Mouse (Mus musculus) ES-Bruce4 (cell line): ENCODE results near the gene Parpbp. TPM values are rescaled to one million over a fixed set of nuclear protein-coding genes. Genes with fewer than 3 reads are reported as not detected.

Experiments used
- H3K27ac ChIP-seq: 2 replicates; pipeline ENCODE4 v1.5.1; 2012; ENCODE audit warnings: low read length, inconsistent platforms; ENCODE audit not compliant: insufficient read depth
- H3K27me3 ChIP-seq: 2 replicates; pipeline ENCODE4 v1.6.1; 2012; ENCODE audit warnings: mild to moderate bottlenecking, low read length, inconsistent platforms; ENCODE audit not compliant: control insufficient read depth, poor library complexity, insufficient read depth, severe bottlenecking
- H3K36me3 ChIP-seq: 2 replicates; pipeline ENCODE4 v1.6.1; 2012; ENCODE audit warnings: inconsistent platforms, mild to moderate bottlenecking, low read length, moderate library complexity; ENCODE audit not compliant: control insufficient read depth, poor library complexity, insufficient read depth, severe bottlenecking
- H3K4me1 ChIP-seq: one replicate; pipeline ENCODE4 v1.8.1; 2011; ENCODE audit warnings: low read length; ENCODE audit not compliant: control insufficient read depth, insufficient read depth
- H3K4me3 ChIP-seq: 2 replicates; pipeline ENCODE4 v1.5.1; 2011; ENCODE audit warnings: low read depth, mild to moderate bottlenecking, low read length
- H3K9ac ChIP-seq: 2 replicates; pipeline ENCODE4 v1.6.1; 2012; ENCODE audit warnings: low read depth, mild to moderate bottlenecking, inconsistent platforms; ENCODE audit not compliant: poor library complexity, severe bottlenecking
- H3K9me3 ChIP-seq: replicated peaks from 2 replicates; pipeline ENCODE4 v1.6.1; 2012; ENCODE audit warnings: mild to moderate bottlenecking, low read length, inconsistent platforms; ENCODE audit not compliant: control insufficient read depth, poor library complexity, insufficient read depth, severe bottlenecking
- CTCF ChIP-seq: IDR thresholded peaks from one replicate; pipeline ENCODE4 v1.8.1; 2011; ENCODE audit warnings: low read depth, low read length
- EP300 ChIP-seq: IDR thresholded peaks from 2 replicates; pipeline ENCODE4 v1.6.1; 2011; ENCODE audit warnings: low read depth, low read length; ENCODE audit not compliant: insufficient read depth
- POLR2A ChIP-seq: IDR thresholded peaks from one replicate; pipeline ENCODE4 v1.8.1; 2011; ENCODE audit warnings: low read length; ENCODE audit not compliant: insufficient read depth
- polyA plus RNA-seq: library from polyadenylated mRNA; stranded (reverse); fragments of >200 nt; gene quantifications from 2 replicates; pipeline ENCODE4 v1.2.4, GENCODE M21; 2011; ENCODE audit warnings: low read depth; ENCODE audit not compliant: missing spikeins, insufficient read depth, insufficient read length

Parpbp gene
- polyA plus RNA-seq, 1 experiment: 30.6 TPM

- no peak overlapping the region for H3K4me3 ChIP-seq
- H3K4me1 ChIP-seq: no peaks in the 10 kb centered on the region
- TF ChIP-seq CTCF (no peak), POLR2A (no peak), EP300 (no peak)
- H3K27ac ChIP-seq: no peak overlapping the region
- H3K9ac ChIP-seq: no peak overlapping the region
- H3K9me3 ChIP-seq: no peaks in the 10 kb centered on the region
- H3K27me3 ChIP-seq: no peaks in the 10 kb centered on the region
- no peaks in the 10 kb centered on the region for H3K36me3 ChIP-seq
These were observed 79.4 kb downstream of the Parpbp start for GRCm38 (mm10) chr10:88067377-88067776.

DNA sequence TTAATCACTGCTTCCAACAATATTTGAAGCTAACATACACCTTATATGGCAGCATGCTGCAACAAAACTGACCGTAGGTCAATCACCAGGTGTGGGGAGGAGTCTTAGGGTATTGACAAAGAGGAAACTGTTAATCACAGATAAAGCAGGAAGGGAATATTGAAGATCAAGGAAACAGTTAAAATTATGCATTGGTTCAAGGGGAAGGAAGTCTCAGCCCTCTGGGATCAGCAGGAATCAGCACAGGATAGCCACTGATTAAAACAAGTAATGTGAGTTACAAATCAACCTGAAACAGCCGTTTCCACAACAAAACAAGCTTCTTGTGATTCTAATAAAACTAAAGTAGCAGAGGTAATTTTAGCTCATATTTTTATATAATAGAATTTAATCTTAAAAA is 81.9 kb downstream of the Parpbp start:
- Histone ChIP-seq H3K27ac (no peak overlapping the region), H3K4me3 (no peak overlapping the region), H3K27me3 (no peaks in the 10 kb centered on the region), H3K9ac (no peak overlapping the region), H3K9me3 (no peaks in the 10 kb centered on the region), H3K36me3 (no peaks in the 10 kb centered on the region), H3K4me1 (no peaks in the 10 kb centered on the region)
- TF ChIP-seq EP300: no peak
- TF ChIP-seq POLR2A: no peak
- TF ChIP-seq CTCF: no peak

GRCm38 (mm10) chr10:88063436-88063835 is 83.3 kb downstream of the Parpbp start:
- no peak for TF ChIP-seq CTCF
- TF ChIP-seq POLR2A: no peak
- Histone ChIP-seq H3K27me3 (no peaks in the 10 kb centered on the region), H3K9me3 (no peaks in the 10 kb centered on the region), H3K4me3 (no peak overlapping the region), H3K27ac (no peak overlapping the region), H3K4me1 (no peaks in the 10 kb centered on the region), H3K36me3 (no peaks in the 10 kb centered on the region), H3K9ac (no peak overlapping the region)

- no peaks in the 10 kb centered on the region; the same call in 1 of the 2 replicates for H3K27me3 ChIP-seq
- TF ChIP-seq POLR2A (no peak), CTCF (no peak), EP300 (no peak)
- H3K9me3 ChIP-seq: no peaks in the 10 kb centered on the region
- no peak overlapping the region for H3K4me3 ChIP-seq
- no peaks in the 10 kb centered on the region for H3K4me1 ChIP-seq
- no peak overlapping the region for H3K9ac ChIP-seq
- H3K36me3 ChIP-seq: no peaks in the 10 kb centered on the region
- no peak overlapping the region for H3K27ac ChIP-seq
These were observed 89.6 kb downstream of the Parpbp start for GRCm38 (mm10) chr10:88056950-88057649.

DNA sequence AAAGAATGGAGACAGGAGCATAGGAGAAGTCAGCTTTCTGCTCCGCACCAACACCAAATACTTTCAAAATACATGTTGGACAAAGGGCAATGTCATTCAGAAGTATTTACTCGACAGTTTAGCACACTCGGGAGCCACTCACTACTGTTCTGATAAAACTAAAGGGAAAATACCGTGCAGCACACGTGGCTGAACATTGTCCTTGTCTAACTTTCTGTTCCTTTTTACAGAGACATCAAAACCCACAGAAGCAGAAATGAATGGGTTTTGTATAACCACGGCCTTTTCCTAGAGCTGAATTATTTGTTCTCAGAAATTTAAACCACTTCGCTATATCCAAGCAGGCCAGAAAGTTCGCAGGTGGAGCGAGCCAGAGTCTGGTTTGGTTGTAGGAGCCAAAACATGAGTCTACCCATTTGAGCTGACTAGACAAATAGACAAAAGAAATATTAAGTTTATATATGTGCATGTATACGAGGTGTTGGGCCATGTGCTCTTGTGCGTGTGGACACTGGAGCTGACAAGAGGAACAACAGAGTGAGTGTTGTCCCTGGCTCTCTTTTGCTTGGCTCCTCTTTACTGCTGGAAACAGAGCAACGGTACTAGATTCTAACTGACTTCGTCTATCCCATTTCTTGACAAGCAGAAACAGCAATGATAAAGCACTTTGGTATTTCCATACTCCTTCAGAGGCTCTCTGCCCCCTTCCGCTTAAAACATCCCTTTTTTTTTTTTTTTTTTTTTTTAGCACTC is 92.3 kb downstream of the Parpbp start:
- H3K4me1 ChIP-seq: no peaks in the 10 kb centered on the region
- TF ChIP-seq POLR2A: no peak
- no peaks in the 10 kb centered on the region; the same call in 1 of the 2 replicates for H3K27me3 ChIP-seq
- no peaks in the 10 kb centered on the region for H3K9me3 ChIP-seq
- H3K36me3 ChIP-seq: no peaks in the 10 kb centered on the region
- no peak overlapping the region for H3K4me3 ChIP-seq
- H3K27ac ChIP-seq: no peak overlapping the region
- no peak overlapping the region for H3K9ac ChIP-seq

- no peaks in the 10 kb centered on the region for H3K27me3 ChIP-seq
- no peaks in the 10 kb centered on the region for H3K36me3 ChIP-seq
- no peak overlapping the region for H3K4me3 ChIP-seq
- no peaks in the 10 kb centered on the region for H3K9me3 ChIP-seq
- no peak overlapping the region for H3K27ac ChIP-seq
- no peaks in the 10 kb centered on the region for H3K4me1 ChIP-seq
- H3K9ac ChIP-seq: no peak overlapping the region
- TF ChIP-seq EP300: no peak
- TF ChIP-seq CTCF: no peak
- TF ChIP-seq POLR2A: no peak
These were observed 100.5 kb downstream of the Parpbp start for GRCm38 (mm10) chr10:88046098-88046771.
